Mouse (Mus musculus): Measurements from ENCODE around the gene Lysmd4.

- TF ChIP-seq CTCF (IDR thresholded peaks at IDR 0.05; ENCODE audit: insufficient read depth, low read depth, low read length) (peak; percentile 74), POLR2A (IDR thresholded peaks at IDR 0.05; ENCODE audit: insufficient read depth, low read depth, low read length) (no peak)
Observed at GRCm38 (mm10) chr7:67199412-67199811, 22.9 kb upstream of the Lysmd4 start.
